Mouse (Mus musculus): ENCODE measurements around the gene Prox2. TPM values are rescaled to one million over a fixed set of nuclear protein-coding genes. Genes with fewer than 3 reads are reported as not detected.

Gene Prox2
- total and polyA plus RNA-seq, 3 experiments, result 1.2 to 1.7 (median 1.5) TPM

GRCm38 (mm10) chr12:85084941-85085340 is 25.6 kb downstream of the Prox2 start:
- H3K4me1 ChIP-seq (ENCODE audit: control insufficient read depth, insufficient read depth, low read length), result no peaks in the 10 kb centered on the region
- no peak overlapping the region for H3K4me3 ChIP-seq
- WGBS, result 66% methylated on average over 4 of the region's 4 CpGs
- H3K36me3 ChIP-seq (ENCODE audit: control insufficient read depth, insufficient read depth, low read length), result no peaks in the 10 kb centered on the region
- H3K9ac ChIP-seq (ENCODE audit: low read depth, low read length), result no peak overlapping the region
- no peaks in the 10 kb centered on the region for H3K27me3 ChIP-seq (ENCODE audit: control insufficient read depth, insufficient read depth, low read length)
- intact Hi-C loops (cut with DNase I), result no loop called here
- H3K27ac ChIP-seq, result no peak overlapping the region
- H3K79me2 ChIP-seq (replicated peaks; ENCODE audit: control insufficient read depth, insufficient read depth, low read length), result no peaks in the 10 kb centered on the region
- no peak for DNase-seq
- TF ChIP-seq EP300 (IDR thresholded peaks at IDR 0.05; ENCODE audit: insufficient read depth, low read depth, low read length), result no peak
- no peak for TF ChIP-seq CTCF (IDR thresholded peaks at IDR 0.05)
- TF ChIP-seq POLR2A (IDR thresholded peaks at IDR 0.05; ENCODE audit: insufficient read depth, low read depth, low read length), result no peak

- Histone ChIP-seq H3K9ac (ENCODE audit: low read depth, low read length) (no peak overlapping the region), H3K4me1 (ENCODE audit: control insufficient read depth, insufficient read depth, low read length) (no peaks in the 10 kb centered on the region), H3K27me3 (ENCODE audit: control insufficient read depth, insufficient read depth, low read length) (no peaks in the 10 kb centered on the region), H3K36me3 (ENCODE audit: control insufficient read depth, insufficient read depth, low read length) (no peaks in the 10 kb centered on the region), H3K4me3 (no peak overlapping the region), H3K79me2 (replicated peaks; ENCODE audit: control insufficient read depth, insufficient read depth, low read length) (no peaks in the 10 kb centered on the region), H3K27ac (no peak overlapping the region)
- intact Hi-C loops (cut with DNase I), result no loop called here
- WGBS, result 53% methylated on average over 2 of the region's 2 CpGs
- no peak for DNase-seq
- TF ChIP-seq POLR2A (IDR thresholded peaks at IDR 0.05; ENCODE audit: insufficient read depth, low read depth, low read length), result no peak
- no peak for TF ChIP-seq CTCF (IDR thresholded peaks at IDR 0.05)
- TF ChIP-seq EP300 (IDR thresholded peaks at IDR 0.05; ENCODE audit: insufficient read depth, low read depth, low read length), result no peak
Measured at GRCm38 (mm10) chr12:85084257-85084656, 26.3 kb downstream of the Prox2 start.

DNA sequence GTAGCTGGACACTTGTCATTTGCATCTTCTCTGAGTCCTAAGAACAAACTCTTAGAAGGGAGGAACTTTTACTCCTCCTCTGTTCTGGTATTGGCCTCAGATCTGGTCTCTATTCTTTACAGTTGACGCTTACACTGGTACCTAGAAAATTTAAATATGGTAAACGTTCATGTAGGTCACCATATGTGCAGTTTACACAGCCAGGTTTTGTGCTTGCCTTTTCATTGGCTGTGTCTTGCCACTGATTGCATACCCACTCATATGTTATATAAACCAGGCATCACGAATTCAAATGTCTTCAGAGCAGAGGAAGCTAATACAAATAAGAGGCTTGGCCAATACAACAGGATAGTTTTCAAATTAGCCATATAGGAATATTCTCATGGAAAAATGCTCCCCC is 33.5 kb downstream of the Prox2 start:
- WGBS, result 86% methylated on average over 3 of the region's 3 CpGs
- H3K4me3 ChIP-seq, result no peak overlapping the region
- H3K4me1 ChIP-seq (ENCODE audit: control insufficient read depth, insufficient read depth, low read length), result no peaks in the 10 kb centered on the region
- H3K9ac ChIP-seq (ENCODE audit: low read depth, low read length), result no peak overlapping the region
- H3K27me3 ChIP-seq (ENCODE audit: control insufficient read depth, insufficient read depth, low read length), result no peaks in the 10 kb centered on the region
- TF ChIP-seq EP300 (IDR thresholded peaks at IDR 0.05; ENCODE audit: insufficient read depth, low read depth, low read length) (no peak), CTCF (IDR thresholded peaks at IDR 0.05) (no peak), POLR2A (IDR thresholded peaks at IDR 0.05; ENCODE audit: insufficient read depth, low read depth, low read length) (no peak)
- no peak for DNase-seq
- no peaks in the 10 kb centered on the region for H3K36me3 ChIP-seq (ENCODE audit: control insufficient read depth, insufficient read depth, low read length)
- H3K79me2 ChIP-seq (replicated peaks; ENCODE audit: control insufficient read depth, insufficient read depth, low read length), result no peaks in the 10 kb centered on the region
- intact Hi-C loops (cut with DNase I), result no loop called here
- no peak overlapping the region for H3K27ac ChIP-seq

- no peak for DNase-seq
- Histone ChIP-seq H3K36me3 (ENCODE audit: control insufficient read depth, insufficient read depth, low read length) (no peaks in the 10 kb centered on the region; the same call in 1 of the 2 replicates), H3K4me1 (ENCODE audit: control insufficient read depth, insufficient read depth, low read length) (no peaks in the 10 kb centered on the region), H3K4me3 (no peak overlapping the region), H3K9ac (ENCODE audit: low read depth, low read length) (no peak overlapping the region), H3K79me2 (replicated peaks; ENCODE audit: control insufficient read depth, insufficient read depth, low read length) (no peaks in the 10 kb centered on the region), H3K27me3 (ENCODE audit: control insufficient read depth, insufficient read depth, low read length) (no peaks in the 10 kb centered on the region), H3K27ac (no peak overlapping the region)
- intact Hi-C loops (cut with DNase I), result no loop called here
- TF ChIP-seq EP300 (IDR thresholded peaks at IDR 0.05; ENCODE audit: insufficient read depth, low read depth, low read length), result no peak
- TF ChIP-seq CTCF (IDR thresholded peaks at IDR 0.05), result no peak
- TF ChIP-seq POLR2A (IDR thresholded peaks at IDR 0.05; ENCODE audit: insufficient read depth, low read depth, low read length), result no peak
Measured at GRCm38 (mm10) chr12:85071043-85071442, 39.5 kb downstream of the Prox2 start.

DNA sequence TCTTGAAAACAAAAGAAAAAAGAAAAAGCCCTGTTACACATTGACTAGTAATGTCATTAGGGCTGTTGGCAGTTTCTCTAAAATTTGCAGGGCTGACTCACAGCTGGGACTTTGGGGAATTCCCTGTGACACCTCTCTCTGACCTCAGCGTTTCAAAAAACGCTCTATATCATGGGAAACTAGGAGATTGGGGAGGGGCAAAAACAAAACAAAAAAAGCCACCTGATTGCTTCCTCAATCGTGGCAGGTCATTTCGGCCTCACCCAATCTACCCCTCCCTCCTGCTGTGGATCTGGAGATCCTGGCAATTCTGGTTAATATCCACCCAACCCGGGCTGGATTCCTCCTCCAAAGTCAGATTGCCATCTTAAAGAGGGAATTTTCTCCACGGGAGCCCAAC is 59.3 kb downstream of the Prox2 start:
- Histone ChIP-seq H3K9ac (ENCODE audit: low read depth, low read length) (no peak overlapping the region), H3K4me1 (ENCODE audit: control insufficient read depth, insufficient read depth, low read length) (peaks cover 1% of the 10 kb centered on the region), H3K4me3 (no peak overlapping the region), H3K27me3 (ENCODE audit: control insufficient read depth, insufficient read depth, low read length) (no peaks in the 10 kb centered on the region), H3K36me3 (ENCODE audit: control insufficient read depth, insufficient read depth, low read length) (peaks cover 2% of the 10 kb centered on the region), H3K79me2 (replicated peaks; ENCODE audit: control insufficient read depth, insufficient read depth, low read length) (no peaks in the 10 kb centered on the region), H3K27ac (no peak overlapping the region)
- 40% methylated on average over 6 of the region's 6 CpGs for WGBS
- intact Hi-C loops (cut with DNase I), result no loop called here
- no peak for DNase-seq
- TF ChIP-seq EP300 (IDR thresholded peaks at IDR 0.05; ENCODE audit: insufficient read depth, low read depth, low read length), result no peak
- TF ChIP-seq POLR2A (IDR thresholded peaks at IDR 0.05; ENCODE audit: insufficient read depth, low read depth, low read length), result no peak
- no peak for TF ChIP-seq CTCF (IDR thresholded peaks at IDR 0.05)

Other genes with a start within 250 kb of the Prox2 start
- 1 to 10 TPM in 1 of 2 experiments, under 1 TPM in 1; 0.99 to 2.3 TPM for gene Ltbp2, start 234.2 kb downstream of the Prox2 start, total RNA-seq (2021)
- gene Ltbp2, start 234.2 kb downstream of the Prox2 start, polyA plus RNA-seq (2012; rRNA removed), result 5.6 TPM in 2 replicates
- 10 to 100 TPM; 31.8 to 35.1 TPM for gene Fcf1, start 139.9 kb downstream of the Prox2 start, total RNA-seq (2021)
- gene Fcf1, start 139.9 kb downstream of the Prox2 start, polyA plus RNA-seq (2012; rRNA removed), result 28.1 and 54.1 TPM in 2 replicates
- gene Arel1, start 139.9 kb downstream of the Prox2 start, total RNA-seq (2021), result 10 to 100 TPM; 34.9 to 45.2 TPM
- gene Arel1, start 139.9 kb downstream of the Prox2 start, polyA plus RNA-seq (2012; rRNA removed), result 29.5 and 45.9 TPM in 2 replicates
- gene Ylpm1, start 114.4 kb downstream of the Prox2 start, total RNA-seq (2021), result 10 to 100 TPM; 26.7 to 26.8 TPM
- gene Ylpm1, start 114.4 kb downstream of the Prox2 start, polyA plus RNA-seq (2012; rRNA removed), result 9.3 and 12.1 TPM in 2 replicates
- 100 to 1,000 TPM; 668 to 715 TPM for gene Dlst, start 74 bp upstream of the Prox2 start, total RNA-seq (2021)
- 423 and 709 TPM in 2 replicates for gene Dlst, start 74 bp upstream of the Prox2 start, polyA plus RNA-seq (2012; rRNA removed)
- 1 to 10 TPM; 2.3 to 2.4 TPM for gene Rps6kl1, start 40.5 kb upstream of the Prox2 start, total RNA-seq (2021)
- gene Rps6kl1, start 40.5 kb upstream of the Prox2 start, polyA plus RNA-seq (2012; rRNA removed), result 3.4 and 5.1 TPM in 2 replicates
- 1 to 10 TPM; 5.4 to 5.7 TPM for gene Pgf, start 67.0 kb upstream of the Prox2 start, total RNA-seq (2021)
- 4.3 and 4.6 TPM in 2 replicates for gene Pgf, start 67.0 kb upstream of the Prox2 start, polyA plus RNA-seq (2012; rRNA removed)
- gene Eif2b2, start 108.7 kb upstream of the Prox2 start, total RNA-seq (2021), result 10 to 100 TPM; 40.3 to 45.8 TPM
- gene Eif2b2, start 108.7 kb upstream of the Prox2 start, polyA plus RNA-seq (2012; rRNA removed), result 60.2 and 63.1 TPM in 2 replicates
- gene Mlh3, start 159.8 kb upstream of the Prox2 start, total RNA-seq (2021), result 1 to 10 TPM; 8.2 to 8.7 TPM
- gene Mlh3, start 159.8 kb upstream of the Prox2 start, polyA plus RNA-seq (2012; rRNA removed), result 4.5 and 8.8 TPM in 2 replicates
- 10 to 100 TPM; 19.3 to 20.0 TPM for gene Acyp1, start 177.7 kb upstream of the Prox2 start, total RNA-seq (2021)
- gene Acyp1, start 177.7 kb upstream of the Prox2 start, polyA plus RNA-seq (2012; rRNA removed), result 9.7 and 11.0 TPM in 2 replicates
- gene Zc2hc1c, start 177.8 kb upstream of the Prox2 start, total RNA-seq (2021), result 1 to 10 TPM; 2.2 to 2.6 TPM
- 1.0 and 1.1 TPM in 2 replicates for gene Zc2hc1c, start 177.8 kb upstream of the Prox2 start, polyA plus RNA-seq (2012; rRNA removed)
- 100 to 1,000 TPM; 107 to 116 TPM for gene Nek9, start 228.6 kb upstream of the Prox2 start, total RNA-seq (2021)
- gene Nek9, start 228.6 kb upstream of the Prox2 start, polyA plus RNA-seq (2012; rRNA removed), result 41.6 and 74.4 TPM in 2 replicates